Mouse (Mus musculus) retina, postnatal 1 day (tissue): ENCODE results near the gene Baz2b.

Experiments
- DNase-seq: peaks from one replicate; pipeline ENCODE4 v3.0.0-alpha.2; 2012

Baz2b gene

GRCm38 (mm10) chr2:59951706-59952105, 257.9 kb downstream of the Baz2b start:
- no peak for DNase-seq

- no peak for DNase-seq
Observed at GRCm38 (mm10) chr2:59951127-59951526, 258.5 kb downstream of the Baz2b start.

GRCm38 (mm10) chr2:59936296-59936695, 273.3 kb downstream of the Baz2b start:
- no peak for DNase-seq

- no peak for DNase-seq
Observed at GRCm38 (mm10) chr2:59933129-59933528, 276.5 kb downstream of the Baz2b start.

GRCm38 (mm10) chr2:59932244-59932643, 277.4 kb downstream of the Baz2b start:
- no peak for DNase-seq

GRCm38 (mm10) chr2:59913610-59914009, 296.0 kb downstream of the Baz2b start:
- peak; percentile 28 for DNase-seq

- DNase-seq, result no peak
Observed at GRCm38 (mm10) chr2:59908048-59908447, 301.6 kb downstream of the Baz2b start.

GRCm38 (mm10) chr2:59904007-59904406, 305.6 kb downstream of the Baz2b start:
- DNase-seq, result no peak

GRCm38 (mm10) chr2:59898666-59899065, 311.0 kb downstream of the Baz2b start:
- no peak for DNase-seq

- no peak for DNase-seq
Observed at GRCm38 (mm10) chr2:59898105-59898504, 311.5 kb downstream of the Baz2b start.

- DNase-seq, result no peak
Observed at GRCm38 (mm10) chr2:59896837-59897236, 312.8 kb downstream of the Baz2b start.

- DNase-seq, result no peak
Observed at GRCm38 (mm10) chr2:59896400-59896799, 313.2 kb downstream of the Baz2b start.

- no peak for DNase-seq
Observed at GRCm38 (mm10) chr2:59889699-59890098, 319.9 kb downstream of the Baz2b start.

- DNase-seq, result no peak
Observed at GRCm38 (mm10) chr2:59882742-59883281, 326.8 kb downstream of the Baz2b start.

GRCm38 (mm10) chr2:59881831-59882741, 327.6 kb downstream of the Baz2b start, which contains the start of gene Wdsub1:
Wdsub1 (minus strand) TSS chr2:59882591.
- peak; percentile 95 for DNase-seq

GRCm38 (mm10) chr2:59881404-59881803, 328.2 kb downstream of the Baz2b start:
- DNase-seq, result no peak

GRCm38 (mm10) chr2:59878221-59878620, 331.4 kb downstream of the Baz2b start:
- DNase-seq, result no peak

- no peak for DNase-seq
Observed at GRCm38 (mm10) chr2:59877335-59877734, 332.3 kb downstream of the Baz2b start.

- no peak for DNase-seq
Observed at GRCm38 (mm10) chr2:59876482-59876881, 333.2 kb downstream of the Baz2b start.

GRCm38 (mm10) chr2:59870526-59870925, 339.1 kb downstream of the Baz2b start:
- DNase-seq, result no peak

GRCm38 (mm10) chr2:59862618-59863017, 347.0 kb downstream of the Baz2b start:
- no peak for DNase-seq

- DNase-seq, result no peak
Observed at GRCm38 (mm10) chr2:59854363-59854762, 355.3 kb downstream of the Baz2b start.

GRCm38 (mm10) chr2:59853543-59853942, 356.1 kb downstream of the Baz2b start:
- no peak for DNase-seq

GRCm38 (mm10) chr2:59852916-59853315, 356.7 kb downstream of the Baz2b start:
- DNase-seq, result no peak
